Mouse (Mus musculus): Measurements from ENCODE around the gene Ankfn1. TPM values are rescaled to one million over a fixed set of nuclear protein-coding genes. Genes with fewer than 3 reads are reported as not detected.

Gene Ankfn1
- polyA plus RNA-seq, 1 experiment, result not detected

DNA sequence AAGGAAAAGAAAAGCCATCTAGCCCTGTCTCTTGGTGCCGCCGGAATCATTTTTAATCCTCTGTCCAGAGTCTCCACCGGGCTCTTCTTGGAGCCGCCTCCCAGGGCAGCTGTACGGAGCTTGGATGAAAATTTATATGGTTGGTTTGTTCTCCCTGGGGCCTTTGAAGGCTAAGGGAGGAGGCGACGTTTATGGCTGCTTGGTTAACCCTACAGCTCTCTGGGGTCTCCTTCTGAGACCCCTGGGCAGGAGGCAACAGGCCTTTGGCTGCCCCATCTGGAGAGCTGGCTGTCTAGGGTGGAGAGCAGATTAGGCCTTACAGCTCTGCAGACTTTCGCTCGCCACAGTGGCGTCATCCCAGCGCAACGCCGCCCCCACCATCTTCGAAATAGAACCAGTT lies 406.5 kb downstream of the Ankfn1 start:
- TF ChIP-seq POLR2A (IDR thresholded peaks at IDR 0.05; ENCODE audit: low read depth, low read length) (no peak), CTCF (IDR thresholded peaks at IDR 0.05; ENCODE audit: borderline replicate concordance, insufficient read depth, low read length) (no peak)
- no peak overlapping the region for H3K27ac ChIP-seq (ENCODE audit: insufficient read depth, low read length)
- no peaks in the 10 kb centered on the region for H3K4me1 ChIP-seq (ENCODE audit: control insufficient read depth, insufficient read depth, low read length)
- no peak overlapping the region for H3K4me3 ChIP-seq (ENCODE audit: insufficient read depth, low read length)

DNA sequence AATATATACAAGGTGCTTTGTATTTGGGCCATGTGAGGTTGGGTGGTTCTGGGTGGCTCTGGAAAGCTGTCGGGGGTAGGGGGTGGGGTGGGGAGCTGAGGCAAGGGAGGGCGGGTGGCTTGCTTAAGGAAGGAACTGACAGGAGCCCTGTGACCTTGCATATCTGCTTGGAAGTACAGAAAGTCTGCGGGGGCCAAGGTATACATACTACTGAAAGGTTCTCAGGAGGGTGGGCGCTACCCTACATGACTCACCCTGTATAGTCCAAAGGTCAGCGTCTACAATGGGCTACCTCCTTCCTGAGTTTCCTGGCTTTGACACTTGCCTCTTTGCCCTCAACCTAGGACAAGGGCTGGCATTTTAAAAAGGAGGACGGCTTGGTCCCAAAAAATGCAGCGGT lies 407.1 kb downstream of the Ankfn1 start:
- H3K4me1 ChIP-seq (ENCODE audit: control insufficient read depth, insufficient read depth, low read length), result no peaks in the 10 kb centered on the region
- H3K27ac ChIP-seq (ENCODE audit: insufficient read depth, low read length), result no peak overlapping the region
- no peak overlapping the region for H3K4me3 ChIP-seq (ENCODE audit: insufficient read depth, low read length)
- TF ChIP-seq POLR2A (IDR thresholded peaks at IDR 0.05; ENCODE audit: low read depth, low read length), result no peak
- TF ChIP-seq CTCF (IDR thresholded peaks at IDR 0.05; ENCODE audit: borderline replicate concordance, insufficient read depth, low read length), result no peak

DNA sequence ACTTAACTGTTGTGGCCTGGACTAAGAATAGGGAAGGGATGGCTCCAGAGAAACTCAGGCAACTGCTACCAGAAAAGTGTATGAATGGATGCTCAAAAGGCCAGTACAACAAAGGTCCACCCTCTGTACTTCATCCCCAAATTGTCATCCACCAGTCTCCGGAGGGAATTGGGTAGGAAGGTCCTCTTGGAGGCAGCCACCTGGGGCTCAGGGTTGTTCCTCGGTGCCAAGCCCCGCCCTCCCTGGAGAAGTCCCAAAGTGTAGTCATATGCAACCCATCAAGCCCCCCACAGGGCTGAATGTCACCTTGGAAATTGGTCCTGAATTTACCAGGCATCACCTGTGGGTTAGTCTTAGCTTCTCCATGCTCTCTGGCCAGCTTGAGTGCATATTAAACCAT lies 413.5 kb downstream of the Ankfn1 start:
- H3K4me1 ChIP-seq (ENCODE audit: control insufficient read depth, insufficient read depth, low read length), result no peaks in the 10 kb centered on the region
- H3K4me3 ChIP-seq (ENCODE audit: insufficient read depth, low read length), result no peak overlapping the region
- no peak for TF ChIP-seq POLR2A (IDR thresholded peaks at IDR 0.05; ENCODE audit: low read depth, low read length)
- TF ChIP-seq CTCF (IDR thresholded peaks at IDR 0.05; ENCODE audit: borderline replicate concordance, insufficient read depth, low read length), result no peak
- H3K27ac ChIP-seq (ENCODE audit: insufficient read depth, low read length), result no peak overlapping the region

DNA sequence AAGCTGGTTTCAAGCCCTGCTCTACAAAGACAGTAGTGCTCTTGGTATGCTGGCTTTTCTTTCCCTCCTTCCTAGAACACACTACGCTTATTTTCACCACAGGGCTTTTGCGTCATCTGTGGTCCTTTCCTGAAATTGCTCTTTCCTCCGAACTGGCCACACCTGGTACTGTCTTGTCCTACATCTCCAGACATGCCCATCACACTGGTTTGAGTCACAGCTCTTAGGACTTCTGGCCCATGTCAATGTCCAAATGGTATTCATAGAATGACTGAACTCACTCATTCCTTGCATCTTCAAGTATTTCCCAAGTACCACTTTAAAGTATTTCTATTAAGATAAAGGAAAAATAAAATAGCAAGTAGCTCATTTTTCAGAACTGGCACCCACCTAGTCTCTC lies 416.6 kb downstream of the Ankfn1 start:
- H3K4me1 ChIP-seq (ENCODE audit: control insufficient read depth, insufficient read depth, low read length), result no peaks in the 10 kb centered on the region
- TF ChIP-seq CTCF (IDR thresholded peaks at IDR 0.05; ENCODE audit: borderline replicate concordance, insufficient read depth, low read length), result no peak
- H3K27ac ChIP-seq (ENCODE audit: insufficient read depth, low read length), result no peak overlapping the region
- no peak overlapping the region for H3K4me3 ChIP-seq (ENCODE audit: insufficient read depth, low read length)

DNA sequence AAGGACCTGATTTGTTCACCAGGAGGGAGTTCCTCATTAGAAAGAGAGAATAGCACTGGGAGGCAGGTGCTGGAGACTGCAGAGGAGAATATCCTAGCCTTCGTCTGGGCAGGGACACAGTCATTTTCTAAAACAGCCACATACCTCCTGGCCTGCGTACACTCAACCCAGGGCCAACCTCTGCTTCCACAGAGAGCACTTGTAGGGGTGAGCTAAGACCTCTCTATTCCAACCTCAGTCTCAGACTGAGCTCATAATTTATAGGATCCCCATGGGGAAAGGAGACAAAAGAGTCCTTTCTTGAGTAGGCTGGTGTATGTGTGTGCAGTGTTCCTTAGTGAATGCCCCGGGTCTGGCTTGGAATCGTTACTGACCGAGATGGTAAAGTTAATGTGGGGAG lies 418.9 kb downstream of the Ankfn1 start:
- TF ChIP-seq CTCF (IDR thresholded peaks at IDR 0.05; ENCODE audit: borderline replicate concordance, insufficient read depth, low read length) (no peak), POLR2A (IDR thresholded peaks at IDR 0.05; ENCODE audit: low read depth, low read length) (no peak)
- no peaks in the 10 kb centered on the region for H3K4me1 ChIP-seq (ENCODE audit: control insufficient read depth, insufficient read depth, low read length)
- H3K4me3 ChIP-seq (ENCODE audit: insufficient read depth, low read length), result no peak overlapping the region
- no peak overlapping the region for H3K27ac ChIP-seq (ENCODE audit: insufficient read depth, low read length)

DNA sequence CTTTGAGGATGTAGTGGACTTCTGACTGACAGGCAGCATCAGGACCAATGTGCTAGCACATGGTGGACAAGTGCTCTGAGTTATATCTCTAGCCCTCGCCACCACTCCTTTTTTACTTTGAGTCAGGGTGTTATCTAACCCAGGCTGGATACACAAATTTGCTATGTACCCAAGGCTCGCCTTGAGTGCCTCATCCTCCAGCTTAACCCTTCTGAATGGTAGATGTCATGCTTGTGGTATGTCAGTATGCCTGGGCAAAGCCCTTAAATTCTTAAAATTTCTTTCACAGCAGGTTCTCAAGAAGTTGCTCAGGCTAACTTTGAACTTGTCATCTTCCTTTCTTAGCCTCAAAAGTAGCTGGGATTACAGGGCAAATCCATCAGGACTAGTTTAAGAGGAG lies 421.0 kb downstream of the Ankfn1 start:
- Histone ChIP-seq H3K4me1 (ENCODE audit: control insufficient read depth, insufficient read depth, low read length) (no peaks in the 10 kb centered on the region), H3K4me3 (ENCODE audit: insufficient read depth, low read length) (no peak overlapping the region), H3K27ac (ENCODE audit: insufficient read depth, low read length) (no peak overlapping the region)
- TF ChIP-seq CTCF (IDR thresholded peaks at IDR 0.05; ENCODE audit: borderline replicate concordance, insufficient read depth, low read length) (no peak), POLR2A (IDR thresholded peaks at IDR 0.05; ENCODE audit: low read depth, low read length) (no peak)

DNA sequence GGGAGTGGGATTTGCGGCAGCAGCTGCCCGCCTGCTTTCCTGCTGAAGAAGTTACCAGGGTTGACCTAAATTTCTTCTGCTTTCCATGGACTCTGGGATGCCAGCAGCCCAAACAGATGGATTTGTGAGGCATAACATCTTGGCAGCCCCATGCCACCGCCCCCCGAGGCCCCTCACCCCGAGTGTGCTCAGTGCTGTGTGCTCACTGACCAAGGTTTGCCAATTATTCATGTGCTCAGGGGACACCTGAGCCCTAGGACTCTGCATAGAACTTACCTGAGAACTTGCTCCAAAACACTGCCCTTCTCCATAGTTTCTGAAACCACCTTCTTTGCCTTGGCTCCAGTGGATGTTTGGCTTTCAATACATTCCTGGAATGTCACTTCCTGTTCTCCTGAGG lies 421.4 kb downstream of the Ankfn1 start:
- Histone ChIP-seq H3K4me3 (ENCODE audit: insufficient read depth, low read length) (no peak overlapping the region), H3K4me1 (ENCODE audit: control insufficient read depth, insufficient read depth, low read length) (no peaks in the 10 kb centered on the region), H3K27ac (ENCODE audit: insufficient read depth, low read length) (no peak overlapping the region)
- TF ChIP-seq POLR2A (IDR thresholded peaks at IDR 0.05; ENCODE audit: low read depth, low read length) (no peak), CTCF (IDR thresholded peaks at IDR 0.05; ENCODE audit: borderline replicate concordance, insufficient read depth, low read length) (no peak)

DNA sequence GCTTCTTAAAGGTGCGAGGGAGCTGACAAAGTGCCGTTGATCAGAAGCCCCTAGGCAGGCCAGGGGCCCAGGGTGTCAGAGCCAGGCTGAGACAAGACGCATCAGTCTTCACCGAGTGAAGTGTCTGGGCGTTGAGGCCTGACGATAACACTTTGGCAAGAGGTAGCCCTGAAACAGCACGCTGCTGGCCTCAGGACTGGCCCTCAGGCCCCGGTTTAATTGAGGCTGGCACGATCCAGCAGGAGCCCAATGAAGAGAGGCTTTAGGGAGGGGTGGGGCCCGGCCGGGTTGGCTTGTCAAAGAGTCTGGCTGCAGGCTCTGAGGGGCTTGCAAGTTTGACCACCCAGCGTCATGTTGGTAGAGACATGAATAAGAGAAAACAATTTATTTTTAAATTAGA lies 437.2 kb downstream of the Ankfn1 start:
- Histone ChIP-seq H3K27ac (ENCODE audit: insufficient read depth, low read length) (no peak overlapping the region), H3K4me3 (ENCODE audit: insufficient read depth, low read length) (no peak overlapping the region), H3K4me1 (ENCODE audit: control insufficient read depth, insufficient read depth, low read length) (no peaks in the 10 kb centered on the region)
- TF ChIP-seq CTCF (IDR thresholded peaks at IDR 0.05; ENCODE audit: borderline replicate concordance, insufficient read depth, low read length) (no peak), POLR2A (IDR thresholded peaks at IDR 0.05; ENCODE audit: low read depth, low read length) (no peak)

Other genes with a start within 250 kb of the Ankfn1 start
- 3.8 and 4.1 TPM in 2 replicates for gene Pctp, start 225.2 kb upstream of the Ankfn1 start, polyA plus RNA-seq (2011; ENCODE audit: insufficient read length, low read depth, missing spikeins)